Mouse (Mus musculus) MEL (cell line): ENCODE data around the gene Tpm1.

Experiments
- BHLHE40 ChIP-seq: IDR thresholded peaks from 2 replicates; pipeline ENCODE4 v1.6.1; 2012; ENCODE audit warnings: low read depth, mild to moderate bottlenecking, inconsistent platforms, low read length, improper control_type of control experiment, borderline replicate concordance
- CHD2 ChIP-seq: IDR thresholded peaks from 2 replicates; pipeline ENCODE4 v1.6.1; 2011; ENCODE audit warnings: low read length, improper control_type of control experiment
- CTCF ChIP-seq, 3 experiments: IDR thresholded peaks in 2 of 3; conservative IDR thresholded peaks in 1 of 3; 2 replicates each; pipeline ENCODE4 v1.5.1; 2011 to 2012; ENCODE audit warnings: low read length in 3 of 3, low read depth in 2 of 3, mild to moderate bottlenecking in 2 of 3, improper control_type of control experiment in 1 of 3, inconsistent platforms in 1 of 3, mixed read lengths in 1 of 3, moderate library complexity in 1 of 3; ENCODE audit not compliant: control insufficient read depth in 1 of 3, insufficient read depth in 1 of 3, poor library complexity in 1 of 3, severe bottlenecking in 1 of 3
- EP300 ChIP-seq, 2 experiments: IDR thresholded peaks; 2 replicates each; pipeline ENCODE4 v1.6.1; 2011; ENCODE audit warnings: improper control_type of control experiment in 2 of 2, low read length in 2 of 2, low read depth in 1 of 2, mild to moderate bottlenecking in 1 of 2
- GATA1 ChIP-seq: IDR thresholded peaks from 2 replicates; pipeline ENCODE4 v1.6.1; 2011; ENCODE audit warnings: low read depth, low read length, improper control_type of control experiment
- MAZ ChIP-seq: IDR thresholded peaks from 2 replicates; pipeline ENCODE4 v1.6.1; 2012; ENCODE audit warnings: low read depth, mild to moderate bottlenecking, inconsistent platforms, low read length, improper control_type of control experiment
- MEF2A ChIP-seq: IDR thresholded peaks from 2 replicates; pipeline ENCODE4 v1.6.1; 2014; ENCODE audit warnings: low read depth, mild to moderate bottlenecking, inconsistent platforms, low read length, improper control_type of control experiment; ENCODE audit not compliant: poor library complexity, insufficient replicate concordance, severe bottlenecking; ENCODE audit errors: extremely low read depth
- POLR2A ChIP-seq, 2 experiments: IDR thresholded peaks; 2 replicates each; pipeline ENCODE4 v1.6.1; 2011 to 2012; ENCODE audit warnings: low read length in 2 of 2, mild to moderate bottlenecking in 2 of 2, control low read depth in 1 of 2, improper control_type of control experiment in 1 of 2, low read depth in 1 of 2, moderate library complexity in 1 of 2; ENCODE audit not compliant: control insufficient read depth in 1 of 2, insufficient read depth in 1 of 2, poor library complexity in 1 of 2
- ZC3H11A ChIP-seq: IDR thresholded peaks from 2 replicates; pipeline ENCODE4 v1.6.1; 2012; ENCODE audit warnings: low read depth, mild to moderate bottlenecking, inconsistent platforms, low read length, improper control_type of control experiment

- TF ChIP-seq MAZ (no peak), CTCF (IDR thresholded peaks at IDR 0.05 in 2 of 3, conservative IDR thresholded peaks at IDR 0.05 in 1 of 3; ENCODE audit: control insufficient read depth in 1 of 3, insufficient read depth in 1 of 3, low read depth in 2 of 3, low read length in 3 of 3, poor library complexity in 1 of 3, severe bottlenecking in 1 of 3) (no peak), EP300 (IDR thresholded peaks at IDR 0.05; ENCODE audit: low read depth in 1 of 2, low read length in 2 of 2) (no peak), GATA1 (no peak), MEF2A (no peak), ZC3H11A (no peak), CHD2 (no peak), BHLHE40 (no peak), POLR2A (IDR thresholded peaks at IDR 0.05; ENCODE audit: control insufficient read depth in 1 of 2, insufficient read depth in 1 of 2, low read depth in 1 of 2, low read length in 2 of 2, poor library complexity in 1 of 2) (no peak)
Measured at GRCm38 (mm10) chr9:67045966-67046602, 3.1 kb downstream of the Tpm1 start.
